Mouse (Mus musculus) induced T-regulatory cell, adult 2 months (primary cell): ENCODE results near the gene Lrrc34.
A peak's percentile ranks its signal among the peaks of the same experiment; 100 is the strongest.

Source experiments
- DNase-seq: peaks from one replicate; pipeline ENCODE4 v3.0.0-alpha.2; 2012; ENCODE audit warnings: low read depth

The Lrrc34 gene

GRCm38 (mm10) chr3:30647440-30648090 is at the start of gene Lrrc34:
Lrrc34 (minus strand) TSS chr3:30647869.
- DNase-seq, result peak; percentile 15

DNA sequence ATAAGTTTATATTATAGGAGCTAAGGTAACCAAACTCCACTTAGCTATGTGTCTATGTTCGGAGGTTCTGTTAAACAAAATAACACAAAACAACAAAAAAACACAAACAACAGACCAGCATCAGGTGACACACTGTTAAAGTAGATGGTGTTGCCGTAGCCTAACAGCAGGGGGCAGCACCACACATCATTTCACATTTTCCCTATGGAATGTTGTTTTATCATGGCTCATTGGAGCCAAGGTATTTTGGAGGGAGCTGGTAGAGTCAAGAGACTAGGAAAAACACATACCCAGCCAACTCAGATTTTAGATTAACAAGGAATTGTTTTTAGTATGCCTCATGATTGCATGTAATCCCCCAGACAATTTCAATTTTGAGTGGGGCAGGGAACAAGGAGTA is 48.7 kb upstream of the Lrrc34 start:
- DNase-seq, result peak; percentile 43

GRCm38 (mm10) chr3:30695661-30696060 is 48.0 kb upstream of the Lrrc34 start:
- DNase-seq, result no peak

DNA sequence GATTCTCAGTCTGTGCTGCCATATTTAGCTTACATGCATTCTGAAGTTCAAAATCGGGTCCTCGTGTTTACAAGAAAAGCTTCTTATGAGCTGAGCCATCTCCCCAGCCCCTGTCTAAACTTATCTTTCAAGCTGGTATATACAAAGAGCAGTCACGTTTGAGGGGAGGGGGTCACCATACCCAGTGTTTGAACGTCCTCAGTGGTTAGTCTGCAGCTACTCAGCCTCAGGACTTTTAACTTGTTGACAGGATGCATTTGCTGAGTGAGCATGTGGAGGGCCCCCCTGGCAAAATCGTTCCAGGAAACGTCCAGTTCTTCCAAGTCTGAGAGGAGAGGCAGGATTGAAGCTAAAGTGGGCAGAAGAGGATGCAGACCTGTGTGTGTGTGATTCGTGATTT is 43.3 kb upstream of the Lrrc34 start:
- no peak for DNase-seq

GRCm38 (mm10) chr3:30687216-30687615 is 39.5 kb upstream of the Lrrc34 start:
- no peak for DNase-seq

GRCm38 (mm10) chr3:30683190-30683589 is 35.5 kb upstream of the Lrrc34 start:
- no peak for DNase-seq

DNA sequence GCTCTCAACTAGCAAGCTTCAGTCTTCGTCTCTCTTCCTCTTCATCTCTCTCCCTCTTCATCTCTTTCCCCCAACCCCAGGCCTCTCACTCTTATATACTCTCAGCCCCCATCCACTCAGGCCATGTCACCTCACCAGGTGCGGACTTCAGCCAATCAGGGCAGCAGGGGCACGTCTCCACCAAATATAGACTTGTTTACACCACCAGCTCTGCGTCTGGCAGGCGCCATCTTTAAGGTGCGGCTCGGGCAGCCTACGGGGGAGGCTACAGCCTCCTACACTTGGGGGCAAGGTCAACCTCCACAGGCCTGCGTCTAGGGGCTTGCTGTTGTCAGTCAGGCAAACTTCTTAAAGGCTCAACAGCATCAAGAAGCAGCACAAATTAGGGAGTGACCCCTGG is 10.8 kb upstream of the Lrrc34 start:
- no peak for DNase-seq

DNA sequence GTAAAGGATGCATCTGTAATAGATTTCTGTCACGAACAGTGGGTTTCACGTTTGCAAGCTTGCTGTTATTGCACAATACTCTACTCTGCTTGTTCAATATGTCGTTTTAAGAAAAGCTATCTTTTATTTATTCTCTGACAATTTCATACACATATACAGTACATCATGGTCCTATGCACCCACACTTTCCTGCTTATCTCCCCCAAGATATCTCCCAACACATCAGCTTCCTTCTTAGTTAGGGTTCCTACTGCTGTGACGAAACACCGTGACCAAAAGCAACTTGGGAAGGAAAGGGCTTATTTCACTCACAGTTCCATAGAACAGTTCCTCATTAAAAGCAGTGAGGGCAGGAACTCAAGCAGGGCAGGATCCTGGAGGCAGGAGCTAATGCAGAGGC is 8.3 kb upstream of the Lrrc34 start:
- DNase-seq, result no peak

- DNase-seq, result peak; percentile 21
Measured at GRCm38 (mm10) chr3:30650062-30650841, 2.6 kb upstream of the Lrrc34 start.

GRCm38 (mm10) chr3:30648466-30648865 is 797 bp upstream of the Lrrc34 start:
- DNase-seq, result no peak

GRCm38 (mm10) chr3:30646761-30647160 is 908 bp downstream of the Lrrc34 start:
- DNase-seq, result no peak

GRCm38 (mm10) chr3:30644207-30644606 is 3.5 kb downstream of the Lrrc34 start, which contains the start of gene Lrriq4:
Lrriq4 (plus strand) TSS chr3:30644507.
- DNase-seq, result no peak

GRCm38 (mm10) chr3:30635629-30636028 is 12.0 kb downstream of the Lrrc34 start:
- DNase-seq, result peak; percentile 9

DNA sequence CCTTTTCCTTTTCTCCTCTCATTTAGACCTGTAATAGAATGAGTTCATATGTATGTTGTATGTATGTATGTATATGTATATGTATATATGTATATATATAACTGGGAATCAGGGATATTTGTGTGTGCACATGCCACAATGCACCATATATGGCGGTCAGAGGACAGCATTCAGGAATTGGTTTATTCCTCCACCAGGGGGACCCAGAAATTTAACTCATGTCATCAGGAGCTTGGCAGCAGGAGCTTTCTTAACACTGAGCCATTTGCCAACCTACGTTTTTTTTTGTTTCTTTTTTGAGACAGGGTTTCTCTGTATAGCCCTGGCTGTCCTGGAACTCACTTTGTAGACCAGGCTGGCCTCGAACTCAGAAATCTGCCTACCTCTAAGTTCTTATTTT is 14.0 kb downstream of the Lrrc34 start:
- DNase-seq, result no peak

DNA sequence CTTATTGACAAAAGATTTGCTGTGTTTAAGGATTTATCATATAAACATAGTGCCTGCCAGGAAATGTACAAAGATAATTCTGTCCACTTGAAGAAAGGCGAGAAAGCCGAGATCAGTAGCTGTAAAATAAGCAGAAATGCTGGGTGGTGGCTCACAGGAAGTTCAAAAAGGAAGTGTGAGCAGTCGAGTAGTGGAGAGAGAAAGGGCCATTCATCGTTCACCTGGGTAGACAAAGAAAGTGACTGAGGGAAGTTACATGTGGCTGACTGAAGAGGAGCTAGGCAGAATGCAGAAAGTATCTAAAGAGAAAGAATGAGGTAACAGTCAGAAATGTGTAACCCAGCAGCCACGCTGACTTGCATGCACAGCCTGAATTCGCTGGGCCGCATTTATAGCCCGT is 27.5 kb downstream of the Lrrc34 start:
- DNase-seq, result no peak

DNA sequence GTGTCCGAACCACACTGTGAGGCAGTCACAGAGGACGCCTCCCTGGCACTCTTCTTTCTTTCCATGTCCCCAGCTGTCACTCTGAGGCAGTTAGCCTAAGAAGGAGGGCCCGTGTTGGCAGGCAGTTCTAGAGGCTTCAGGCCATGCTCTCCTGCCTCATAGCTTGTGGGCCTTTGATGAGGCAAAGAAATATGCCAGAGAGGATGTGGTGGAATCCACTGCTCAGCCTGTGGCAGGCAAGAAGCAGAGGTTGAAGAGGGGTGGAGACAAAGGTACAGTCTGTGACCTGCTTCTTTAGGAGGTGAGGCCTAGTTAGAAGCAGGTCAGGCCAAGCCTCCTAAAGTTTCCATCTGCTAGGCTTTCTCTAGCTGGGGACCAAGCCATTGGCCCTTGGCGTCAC is 36.7 kb downstream of the Lrrc34 start:
- DNase-seq, result no peak

- no peak for DNase-seq
Measured at GRCm38 (mm10) chr3:30608999-30609398, 38.7 kb downstream of the Lrrc34 start.

DNA sequence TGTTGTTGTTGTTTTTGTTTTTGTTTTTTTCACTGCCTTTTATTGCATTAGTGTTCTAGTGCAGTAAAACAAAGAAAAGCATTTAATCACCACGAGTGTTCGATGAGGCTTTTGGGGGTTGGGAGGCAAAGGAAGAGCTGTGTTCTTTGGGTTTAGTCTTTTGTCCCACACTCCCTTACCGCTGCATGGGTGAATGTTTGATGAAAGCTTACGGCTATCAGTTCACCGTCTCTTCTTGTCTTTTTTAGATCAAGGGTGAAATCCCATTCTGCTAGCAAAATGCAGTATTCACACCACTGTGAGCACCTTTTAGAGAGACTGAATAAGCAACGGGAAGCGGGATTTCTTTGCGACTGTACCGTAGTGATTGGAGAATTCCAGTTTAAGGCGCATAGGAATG is 44.4 kb downstream of the Lrrc34 start:
- no peak for DNase-seq

DNA sequence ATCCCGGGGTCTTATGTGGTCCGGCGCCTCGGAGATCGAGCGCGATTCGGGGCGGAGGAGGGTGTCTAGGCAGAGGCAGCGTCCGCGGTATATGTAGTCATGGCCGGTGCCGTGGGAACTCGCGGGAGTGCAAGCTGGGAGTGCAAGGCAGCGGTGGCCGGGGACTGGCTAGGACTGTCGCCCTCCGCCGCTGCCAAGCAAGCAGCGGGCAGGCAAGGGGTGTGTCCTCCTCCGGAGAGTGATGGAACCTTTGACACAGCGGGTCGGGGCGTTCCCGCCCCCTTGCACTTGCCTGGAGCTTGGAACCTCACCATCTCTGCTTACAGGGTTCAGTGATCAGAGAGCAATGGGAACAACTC is 45.0 kb downstream of the Lrrc34 start:
- DNase-seq, result peak; percentile 88

DNA sequence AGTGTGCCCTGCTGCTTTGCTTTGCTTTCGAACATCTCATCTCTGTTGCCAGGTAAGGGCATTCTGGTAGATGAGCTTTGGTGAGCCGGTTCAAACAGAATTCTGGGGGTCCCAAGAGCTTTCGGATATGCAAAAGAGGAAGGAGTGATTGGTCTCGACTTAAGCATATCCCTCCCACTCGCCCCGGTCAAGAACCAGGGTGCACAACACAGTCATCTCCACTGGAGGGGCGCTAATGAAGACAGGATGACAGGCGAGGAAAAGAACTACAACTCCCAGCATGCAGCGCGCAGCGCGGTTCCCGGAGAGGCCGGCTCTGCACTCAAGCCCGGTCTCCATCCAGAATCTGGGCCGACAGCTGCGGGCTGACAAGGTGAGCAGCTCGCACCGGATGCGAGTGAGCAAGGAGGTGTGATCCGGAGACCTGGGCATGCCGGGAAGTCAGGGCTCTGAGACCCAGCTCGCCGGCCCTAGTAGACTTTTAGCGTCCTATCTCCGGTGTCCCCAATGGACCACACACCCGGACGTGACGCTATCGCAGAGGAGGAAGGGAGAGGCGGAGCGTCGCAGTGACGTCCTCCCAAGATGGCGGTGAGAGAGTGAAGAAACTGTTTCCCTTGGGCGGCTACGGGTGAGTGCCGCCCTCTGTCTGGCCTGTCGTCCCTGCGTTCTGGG is 45.5 kb downstream of the Lrrc34 start, which contains the start of gene Mynn:
Gene Mynn, plus strand, starts transcription at position 1 of the 675 bp plus-strand sequence.
- peak; percentile 99 for DNase-seq

- DNase-seq, result no peak
Measured at GRCm38 (mm10) chr3:30601610-30602064, 46.0 kb downstream of the Lrrc34 start.

GRCm38 (mm10) chr3:30601175-30601574 is 46.5 kb downstream of the Lrrc34 start:
- DNase-seq, result peak; percentile 98

DNA sequence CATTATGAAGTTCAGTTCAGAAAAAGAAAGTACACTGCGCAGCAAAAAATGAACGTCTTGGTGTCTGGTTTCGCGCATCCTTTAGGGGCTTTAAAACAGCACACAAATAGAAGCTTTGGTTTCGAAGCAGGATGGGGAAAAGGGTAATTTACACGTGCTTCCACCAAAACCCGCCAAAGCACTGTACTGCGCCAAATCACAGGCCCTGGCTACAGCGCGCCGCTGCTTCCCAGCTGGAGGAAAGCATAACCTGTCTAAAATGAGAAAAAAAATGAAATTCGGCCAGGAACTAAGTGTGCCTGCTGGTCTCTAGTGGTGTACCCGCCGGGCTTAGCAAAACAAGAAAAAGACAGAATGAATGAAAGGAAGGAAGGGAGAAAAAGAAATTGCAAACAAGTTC is 47.0 kb downstream of the Lrrc34 start:
- no peak for DNase-seq
